Mouse (Mus musculus): ENCODE data around the gene Casp2. TPM values are rescaled to one million over a fixed set of nuclear protein-coding genes. Genes with fewer than 3 reads are reported as not detected.

Casp2 gene
- polyA plus RNA-seq, 1 experiment from 2014 or later, result 47.2 TPM

- peak overlapping the region; percentile 56; the same call in 1 of the 2 replicates for H3K9ac ChIP-seq (ENCODE audit: low read length)
Observed at GRCm38 (mm10) chr6:42325268-42325609, 60.5 kb downstream of the Casp2 start.

GRCm38 (mm10) chr6:42326509-42326908, 61.7 kb downstream of the Casp2 start:
- Histone ChIP-seq H3K4me1 (ENCODE audit: control insufficient read depth, insufficient read depth, low read length) (peaks cover 7% of the 10 kb centered on the region), H3K36me3 (ENCODE audit: control insufficient read depth, insufficient read depth, low read length) (no peaks in the 10 kb centered on the region), H3K4me3 (replicated peaks; ENCODE audit: low read length) (no peak overlapping the region), H3K9me3 (replicated peaks; ENCODE audit: control insufficient read depth, low read length) (no peaks in the 10 kb centered on the region), H3K4me2 (ENCODE audit: low read depth, low read length) (no peak overlapping the region), H3K27ac (ENCODE audit: low read length) (no peak overlapping the region), H3K9ac (ENCODE audit: low read length) (no peak overlapping the region), H3K27me3 (ENCODE audit: control insufficient read depth, insufficient read depth, low read length) (peaks cover 22% of the 10 kb centered on the region)
- no peak for ATAC-seq (ENCODE audit: insufficient read depth, low FRiP score)
- WGBS, result 85% methylated on average over 3 of the region's 3 CpGs

More at GRCm38 (mm10) chr6:42325268-42325609, 60.5 kb downstream of the Casp2 start:
- Histone ChIP-seq H3K4me3 (replicated peaks; ENCODE audit: low read length) (peak overlapping the region; percentile 60), H3K4me1 (ENCODE audit: control insufficient read depth, insufficient read depth, low read length) (peaks cover 7% of the 10 kb centered on the region), H3K36me3 (ENCODE audit: control insufficient read depth, insufficient read depth, low read length) (no peaks in the 10 kb centered on the region), H3K4me2 (ENCODE audit: low read depth, low read length) (peak overlapping the region; percentile 96), H3K27me3 (ENCODE audit: control insufficient read depth, insufficient read depth, low read length) (peaks cover 27% of the 10 kb centered on the region), H3K9me3 (replicated peaks; ENCODE audit: control insufficient read depth, low read length) (no peaks in the 10 kb centered on the region), H3K27ac (ENCODE audit: low read length) (no peak overlapping the region)
- WGBS, result 6% methylated on average over 7 of the region's 7 CpGs
- no peak for ATAC-seq (ENCODE audit: insufficient read depth, low FRiP score)

GRCm38 (mm10) chr6:42328757-42329156, 64.0 kb downstream of the Casp2 start:
- Histone ChIP-seq H3K36me3 (ENCODE audit: control insufficient read depth, insufficient read depth, low read length) (no peaks in the 10 kb centered on the region), H3K4me1 (ENCODE audit: control insufficient read depth, insufficient read depth, low read length) (peaks cover 3% of the 10 kb centered on the region), H3K27ac (ENCODE audit: low read length) (no peak overlapping the region), H3K9me3 (replicated peaks; ENCODE audit: control insufficient read depth, low read length) (no peaks in the 10 kb centered on the region), H3K4me3 (replicated peaks; ENCODE audit: low read length) (no peak overlapping the region), H3K27me3 (ENCODE audit: control insufficient read depth, insufficient read depth, low read length) (peaks cover 9% of the 10 kb centered on the region), H3K9ac (ENCODE audit: low read length) (no peak overlapping the region), H3K4me2 (ENCODE audit: low read depth, low read length) (no peak overlapping the region)
- WGBS, result 77% methylated on average over 3 of the region's 3 CpGs
- ATAC-seq (ENCODE audit: insufficient read depth, low FRiP score), result no peak

GRCm38 (mm10) chr6:42330216-42330615, 65.4 kb downstream of the Casp2 start:
- H3K4me1 ChIP-seq (ENCODE audit: control insufficient read depth, insufficient read depth, low read length), result no peaks in the 10 kb centered on the region
- no peak overlapping the region for H3K4me2 ChIP-seq (ENCODE audit: low read depth, low read length)
- no peak overlapping the region for H3K4me3 ChIP-seq (replicated peaks; ENCODE audit: low read length)
- no peak overlapping the region for H3K27ac ChIP-seq (ENCODE audit: low read length)
- H3K9me3 ChIP-seq (replicated peaks; ENCODE audit: control insufficient read depth, low read length), result no peaks in the 10 kb centered on the region
- H3K27me3 ChIP-seq (ENCODE audit: control insufficient read depth, insufficient read depth, low read length), result 0 out of 2 replicates have a peak, but pooled peaks cover 3% of the 10 kb centered on the region
- H3K36me3 ChIP-seq (ENCODE audit: control insufficient read depth, insufficient read depth, low read length), result no peaks in the 10 kb centered on the region
- no peak overlapping the region for H3K9ac ChIP-seq (ENCODE audit: low read length)
- WGBS, result 70% methylated on average over 3 of the region's 3 CpGs
- no peak for ATAC-seq (ENCODE audit: insufficient read depth, low FRiP score)

GRCm38 (mm10) chr6:42330946-42331345, 66.2 kb downstream of the Casp2 start:
- no peaks in the 10 kb centered on the region for H3K27me3 ChIP-seq (ENCODE audit: control insufficient read depth, insufficient read depth, low read length)
- H3K4me2 ChIP-seq (ENCODE audit: low read depth, low read length), result no peak overlapping the region
- WGBS, result 91% methylated on average over 3 of the region's 3 CpGs
- no peaks in the 10 kb centered on the region for H3K36me3 ChIP-seq (ENCODE audit: control insufficient read depth, insufficient read depth, low read length)
- no peak for ATAC-seq (ENCODE audit: insufficient read depth, low FRiP score)
- no peak overlapping the region for H3K4me3 ChIP-seq (replicated peaks; ENCODE audit: low read length)
- H3K27ac ChIP-seq (ENCODE audit: low read length), result no peak overlapping the region
- no peaks in the 10 kb centered on the region for H3K9me3 ChIP-seq (replicated peaks; ENCODE audit: control insufficient read depth, low read length)
- H3K4me1 ChIP-seq (ENCODE audit: control insufficient read depth, insufficient read depth, low read length), result no peaks in the 10 kb centered on the region
- no peak overlapping the region for H3K9ac ChIP-seq (ENCODE audit: low read length)

Other genes with a start within 250 kb of the Casp2 start
- gene Sva, start 226.6 kb upstream of the Casp2 start, polyA plus RNA-seq (2015; fragmentation: Nextera tagmentation; extraction: Ambion mirVana), result not detected in 2 replicates
- gene Tas2r139, start 124.0 kb upstream of the Casp2 start, polyA plus RNA-seq (2015; fragmentation: Nextera tagmentation; extraction: Ambion mirVana), result not detected in 2 replicates
- gene Tas2r144, start 49.7 kb upstream of the Casp2 start, polyA plus RNA-seq (2015; fragmentation: Nextera tagmentation; extraction: Ambion mirVana), result not detected in 2 replicates
- 22.8 and 23.8 TPM in 2 replicates for gene Gstk1, start 19.1 kb upstream of the Casp2 start, polyA plus RNA-seq (2015; fragmentation: Nextera tagmentation; extraction: Ambion mirVana)
- 6.3 and 8.6 TPM in 2 replicates for gene Tmem139, start 3.0 kb upstream of the Casp2 start, polyA plus RNA-seq (2015; fragmentation: Nextera tagmentation; extraction: Ambion mirVana)
- 0.10 and 0.18 TPM in 2 replicates for gene Clcn1, start 21.7 kb downstream of the Casp2 start, polyA plus RNA-seq (2015; fragmentation: Nextera tagmentation; extraction: Ambion mirVana)
- gene Fam131b, start 59.7 kb downstream of the Casp2 start, polyA plus RNA-seq (2015; fragmentation: Nextera tagmentation; extraction: Ambion mirVana), result 0.29 and 0.32 TPM in 2 replicates
- gene Zyx, start 84.6 kb downstream of the Casp2 start, polyA plus RNA-seq (2015; fragmentation: Nextera tagmentation; extraction: Ambion mirVana), result 99.0 and 107 TPM in 2 replicates
- 25.5 and 31.3 TPM in 2 replicates for gene Epha1, start 108.3 kb downstream of the Casp2 start, polyA plus RNA-seq (2015; fragmentation: Nextera tagmentation; extraction: Ambion mirVana)
- not detected in 2 replicates for gene Tas2r143, start 135.3 kb downstream of the Casp2 start, polyA plus RNA-seq (2015; fragmentation: Nextera tagmentation; extraction: Ambion mirVana)
- not detected in 2 replicates for gene Tas2r135, start 140.4 kb downstream of the Casp2 start, polyA plus RNA-seq (2015; fragmentation: Nextera tagmentation; extraction: Ambion mirVana)
- not detected in 2 replicates for gene Tas2r126, start 169.6 kb downstream of the Casp2 start, polyA plus RNA-seq (2015; fragmentation: Nextera tagmentation; extraction: Ambion mirVana)
- gene Olfr458, start 200.2 kb downstream of the Casp2 start, polyA plus RNA-seq (2015; fragmentation: Nextera tagmentation; extraction: Ambion mirVana), result not detected in 2 replicates
- gene Olfr457, start 211.3 kb downstream of the Casp2 start, polyA plus RNA-seq (2015; fragmentation: Nextera tagmentation; extraction: Ambion mirVana), result not detected in 2 replicates
- gene Olfr456, start 222.2 kb downstream of the Casp2 start, polyA plus RNA-seq (2015; fragmentation: Nextera tagmentation; extraction: Ambion mirVana), result not detected in 2 replicates